Mouse (Mus musculus) lung, embryonic 14.5 days (tissue): Measurements from ENCODE around the gene Vmn1r25. TPM values are rescaled to one million over a fixed set of nuclear protein-coding genes. Genes with fewer than 3 reads are reported as not detected.
"Not testable (repeated sequence)": the region's sequence is repeated elsewhere in the genome, so short reads cannot be mapped to it uniquely, and the experiment has no call there.

Experiments
- ATAC-seq: fragments of 200-750 bp; cut with Nextera tagmentation; 2 replicates; pipeline ENCODE4 v1.8.0; 2017; ENCODE audit warnings: mild to moderate bottlenecking, moderate TSS enrichment, moderate library complexity; ENCODE audit not compliant: insufficient read depth
- DNase-seq: peaks from one replicate; pipeline ENCODE4 v3.0.0-alpha.2; 2015
- H3K27ac ChIP-seq: fragments of 300-500 bp; sonication (generic); 2 replicates; pipeline ENCODE4 v1.5.1; 2014; ENCODE audit warnings: low read depth, mild to moderate bottlenecking, moderate library complexity
- H3K27me3 ChIP-seq: fragments of 300-500 bp; sonication (generic); 2 replicates; pipeline ENCODE4 v1.6.1; 2014; ENCODE audit warnings: low read length, control low read depth; ENCODE audit not compliant: insufficient read depth
- H3K36me3 ChIP-seq: fragments of 300-500 bp; sonication (generic); 2 replicates; pipeline ENCODE4 v1.6.1; 2014; ENCODE audit warnings: control low read depth; ENCODE audit not compliant: insufficient read depth
- H3K4me1 ChIP-seq: fragments of 300-500 bp; sonication (generic); 2 replicates; pipeline ENCODE4 v1.6.1; 2014; ENCODE audit warnings: antibody characterized with exemption, control low read depth; ENCODE audit not compliant: insufficient read depth
- H3K4me2 ChIP-seq: fragments of 300-500 bp; sonication (generic); 2 replicates; pipeline ENCODE4 v1.6.1; 2014; ENCODE audit warnings: mild to moderate bottlenecking
- H3K4me3 ChIP-seq: fragments of 300-500 bp; sonication (generic); 2 replicates; pipeline ENCODE4 v1.5.1; 2014; ENCODE audit warnings: low read depth, low read length
- H3K9ac ChIP-seq: fragments of 300-500 bp; sonication (generic); 2 replicates; pipeline ENCODE4 v1.6.1; 2014
- H3K9me3 ChIP-seq: fragments of 300-500 bp; sonication (generic); 2 replicates; pipeline ENCODE4 v1.6.1; 2016; ENCODE audit warnings: low read depth, low read length, control low read depth
- CTCF ChIP-seq: IDR thresholded peaks from 2 replicates; pipeline ENCODE4 v1.5.1; 2016; ENCODE audit warnings: antibody characterized with exemption, low read depth
- WGBS: fragments of 180-500 bp; shearing (Covaris S2); extraction: QIAGEN DNeasy Blood & Tissue Kit; methylation state at CpG from one replicate; pipeline ENCODE4 v1.1.7; 2014; 5-methylcytosine and 5-hydroxymethylcytosine counted together
- polyA plus RNA-seq: library from polyadenylated mRNA; unstranded; fragments of >200 nt; fragmentation: Nextera tagmentation; extraction: Ambion mirVana; gene quantifications from 2 replicates; pipeline ENCODE4 v1.2.1, GENCODE M21; 2014

Gene Vmn1r25
- not detected in 2 replicates for polyA plus RNA-seq

- no peak for TF ChIP-seq CTCF
- no peak within 1 kb of the TSS for H3K27ac ChIP-seq
- ATAC-seq (no peak), DNase-seq (no peak)
- H3K4me3 ChIP-seq: no peak within 1 kb of the TSS
- 59% methylated on average over 3 of the region's 3 CpGs for WGBS
- no peaks in the 10 kb centered on the region for H3K4me1 ChIP-seq
- no peaks in the 10 kb centered on the region for H3K36me3 ChIP-seq
- H3K4me2 ChIP-seq: no peak within 1 kb of the TSS
- no peaks in the 10 kb centered on the region for H3K9me3 ChIP-seq
- H3K9ac ChIP-seq: no peak within 1 kb of the TSS
- H3K27me3 ChIP-seq: no peaks in the 10 kb centered on the region
Measured at GRCm38 (mm10) chr6:57980710-57981109, at the start of gene Vmn1r25. Vmn1r25 (minus strand) TSS chr6:57980810.

- WGBS: 90% methylated on average over 21 of the region's 21 CpGs
- not testable (repeated sequence) for DNase-seq, ATAC-seq, H3K27me3 ChIP-seq, H3K36me3 ChIP-seq, H3K4me3 ChIP-seq, H3K9ac ChIP-seq, H3K4me1 ChIP-seq, H3K9me3 ChIP-seq, H3K27ac ChIP-seq, H3K4me2 ChIP-seq
Measured at GRCm38 (mm10) chr6:58017478-58017877, 36.9 kb upstream of the Vmn1r25 start.

- Histone ChIP-seq H3K4me1 (no peaks in the 10 kb centered on the region), H3K27ac (no peak within 1 kb of the TSS), H3K9me3 (no peaks in the 10 kb centered on the region), H3K4me3 (no peak within 1 kb of the TSS), H3K36me3 (no peaks in the 10 kb centered on the region), H3K27me3 (no peaks in the 10 kb centered on the region), H3K9ac (no peak within 1 kb of the TSS), H3K4me2 (no peak within 1 kb of the TSS)
- no peak for DNase-seq
- 85% methylated on average over 1 of the region's 1 CpGs for WGBS
- no peak for TF ChIP-seq CTCF
- no peak for ATAC-seq
Measured at GRCm38 (mm10) chr6:58015059-58015458, 34.4 kb upstream of the Vmn1r25 start, which contains the start of gene Vmn1r26. Vmn1r26 (minus strand) TSS chr6:58015159.

GRCm38 (mm10) chr6:57961403-57961802 is 19.2 kb downstream of the Vmn1r25 start, which contains the start of gene Vmn1r24:
Vmn1r24 (minus strand) TSS chr6:57961503.
- not testable (repeated sequence) for H3K4me1 ChIP-seq, H3K4me3 ChIP-seq, H3K27me3 ChIP-seq, ATAC-seq, H3K27ac ChIP-seq, H3K9me3 ChIP-seq, DNase-seq, H3K4me2 ChIP-seq, H3K9ac ChIP-seq, H3K36me3 ChIP-seq
- WGBS: 53% methylated on average over 1 of the region's 1 CpGs

Other genes starting within 250 kb of the Vmn1r25 start
- 22.5 and 25.8 TPM in 2 replicates for gene Vopp1, start 155.7 kb downstream of the Vmn1r25 start, polyA plus RNA-seq
- gene Vmn1r21, start 130.5 kb downstream of the Vmn1r25 start, polyA plus RNA-seq: not detected in 2 replicates
- gene Vmn1r22, start 72.8 kb downstream of the Vmn1r25 start, polyA plus RNA-seq: not detected in 2 replicates
- not detected in 2 replicates for gene Vmn1r23, start 54.0 kb downstream of the Vmn1r25 start, polyA plus RNA-seq
- gene Vmn1r24, start 19.3 kb downstream of the Vmn1r25 start, polyA plus RNA-seq: not detected in 2 replicates
- gene Vmn1r26, start 34.3 kb upstream of the Vmn1r25 start, polyA plus RNA-seq: not detected in 2 replicates
- not detected in 2 replicates for gene Vmn1r27, start 238.0 kb upstream of the Vmn1r25 start, polyA plus RNA-seq